Mouse (Mus musculus) G1E (cell line): ENCODE measurements around the gene Wfdc2. TPM values are rescaled to one million over a fixed set of nuclear protein-coding genes. Genes with fewer than 3 reads are reported as not detected.

ENCODE experiments used
- ATAC-seq: 2 replicates; pipeline ENCODE4 v1.8.0; 2016; ENCODE audit warnings: mild to moderate bottlenecking; ENCODE audit not compliant: insufficient number of reproducible peaks, poor library complexity, low FRiP score, severe bottlenecking; ENCODE audit errors: extremely low read depth
- DNase-seq: peaks from one replicate; pipeline ENCODE4 v3.0.0; 2012; ENCODE audit warnings: low spot score
- H3K27me3 ChIP-seq: 2 replicates; pipeline ENCODE4 v1.6.1; 2012; ENCODE audit warnings: mild to moderate bottlenecking, low read length, inconsistent platforms; ENCODE audit not compliant: insufficient read depth
- H3K36me3 ChIP-seq: replicated peaks from 2 replicates; pipeline ENCODE3; 2012; ENCODE audit warnings: mild to moderate bottlenecking, inconsistent platforms
- H3K4me1 ChIP-seq: 2 replicates; pipeline ENCODE4 v1.6.1; 2012; ENCODE audit warnings: low read depth, low read length, inconsistent platforms, mixed read lengths; ENCODE audit not compliant: insufficient read depth
- H3K4me3 ChIP-seq: 2 replicates; pipeline ENCODE4 v1.5.1; 2012; ENCODE audit warnings: low read depth, mild to moderate bottlenecking, inconsistent platforms, low read length, moderate library complexity, mixed read lengths
- H3K9me3 ChIP-seq: replicated peaks from 2 replicates; pipeline ENCODE4 v1.6.1; 2012; ENCODE audit warnings: inconsistent platforms
- CTCF ChIP-seq: IDR thresholded peaks from 2 replicates; pipeline ENCODE4 v1.5.1; 2012; ENCODE audit warnings: low read depth, low read length, inconsistent platforms, mixed read lengths
- GATA1 ChIP-seq: IDR thresholded peaks from 2 replicates; pipeline ENCODE4 v1.6.1; 2012; ENCODE audit warnings: borderline replicate concordance, low read length, inconsistent platforms, mixed read lengths
- GATA2 ChIP-seq: IDR thresholded peaks from 2 replicates; pipeline ENCODE4 v1.6.1; 2012; ENCODE audit warnings: low read depth, low read length, inconsistent platforms, borderline replicate concordance
- POLR2AphosphoS5 ChIP-seq: IDR thresholded peaks from 2 replicates; pipeline ENCODE4 v1.6.1; 2012; ENCODE audit warnings: low read depth, low read length, inconsistent platforms; ENCODE audit not compliant: insufficient replicate concordance
- TAL1 ChIP-seq: conservative IDR thresholded peaks from 2 replicates; pipeline ENCODE4 v1.6.1; 2012; ENCODE audit warnings: low read depth, low read length, inconsistent platforms, mixed read lengths
- polyA plus RNA-seq: library from polyadenylated mRNA; stranded (reverse); fragments of >175 nt; gene quantifications from 2 replicates; pipeline ENCODE4 v1.2.3, GENCODE M21; 2012
- total RNA-seq, 2 experiments: library from RNA; stranded (forward) in 1 of 2; stranded (reverse) in 1 of 2; fragments of 200-1000 nt in 1 of 2; fragments of >200 nt in 1 of 2; fragmentation: Nextera tagmentation in 1 of 2; gene quantifications; 2 replicates each; pipeline ENCODE4 v1.2.3; 2014 to 2017

Wfdc2 gene
- total and polyA plus RNA-seq, 3 experiments: not detected

DNA sequence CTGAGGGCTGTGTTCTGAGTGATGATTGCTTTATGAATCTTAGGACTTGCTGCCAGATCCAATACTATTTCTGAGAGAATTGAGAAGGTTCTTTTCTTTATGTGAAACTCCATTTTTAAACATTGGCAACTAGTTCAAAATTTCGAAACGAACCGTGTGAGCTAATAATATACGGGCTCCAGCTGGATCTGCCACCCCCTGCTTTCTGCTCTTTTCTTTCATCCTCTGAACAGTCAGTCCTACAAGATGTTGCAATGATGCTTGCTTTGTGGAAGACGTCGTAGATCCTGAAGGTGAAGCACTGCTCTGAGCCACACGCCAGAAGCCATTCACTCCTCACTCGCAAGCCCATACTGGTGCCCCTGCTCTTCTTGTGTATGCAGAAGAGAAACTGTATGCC is 3.8 kb upstream of the Wfdc2 start:
- DNase-seq (no peak), ATAC-seq (no peak)
- TF ChIP-seq CTCF (no peak), GATA1 (no peak), GATA2 (no peak), TAL1 (no peak), POLR2AphosphoS5 (no peak)
- no peaks in the 10 kb centered on the region for H3K9me3 ChIP-seq
- peaks cover 11% of the 10 kb centered on the region for H3K27me3 ChIP-seq
- no peaks in the 10 kb centered on the region for H3K36me3 ChIP-seq
- H3K4me3 ChIP-seq: no peak overlapping the region
- H3K4me1 ChIP-seq: no peaks in the 10 kb centered on the region

DNA sequence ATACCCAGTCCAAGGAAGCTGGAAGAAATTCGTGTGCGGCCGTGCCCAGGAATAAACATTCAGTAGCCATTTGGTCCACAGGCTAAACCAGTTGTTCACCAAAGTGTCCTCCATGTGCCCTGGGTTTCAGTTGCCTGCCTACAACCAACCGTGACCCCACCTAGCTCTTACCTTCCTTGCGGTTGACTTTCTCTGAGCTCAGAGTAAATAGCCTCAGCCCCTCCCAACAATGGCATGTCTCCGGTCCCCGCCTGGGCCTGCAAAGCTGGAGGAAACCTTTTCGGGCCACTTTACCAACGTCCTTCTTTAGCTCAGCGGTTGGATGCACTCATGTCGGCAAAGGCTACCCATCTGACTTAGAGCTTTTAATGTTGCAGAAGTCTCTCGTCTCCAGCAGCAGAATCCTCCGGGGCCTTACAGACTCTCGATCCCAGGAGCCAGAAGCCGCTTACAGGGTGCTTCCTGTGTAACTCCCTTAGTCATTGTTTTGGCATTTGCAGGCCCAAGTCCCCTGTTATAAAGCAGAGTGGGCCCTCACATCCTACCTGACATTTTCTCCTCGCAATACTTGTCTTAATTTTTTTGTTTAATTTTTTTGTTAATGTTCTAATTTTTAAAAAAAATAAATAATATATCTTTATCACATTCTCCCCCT is 3.1 kb upstream of the Wfdc2 start:
- H3K27me3 ChIP-seq: peaks cover 15% of the 10 kb centered on the region
- no peaks in the 10 kb centered on the region for H3K9me3 ChIP-seq
- no peak for TF ChIP-seq GATA1
- no peak for TF ChIP-seq POLR2AphosphoS5
- TF ChIP-seq TAL1: no peak
- no peak for TF ChIP-seq GATA2
- no peak for TF ChIP-seq CTCF
- H3K4me1 ChIP-seq: no peaks in the 10 kb centered on the region
- no peak for ATAC-seq
- H3K36me3 ChIP-seq: no peaks in the 10 kb centered on the region
- DNase-seq: no peak
- H3K4me3 ChIP-seq: no peak overlapping the region

DNA sequence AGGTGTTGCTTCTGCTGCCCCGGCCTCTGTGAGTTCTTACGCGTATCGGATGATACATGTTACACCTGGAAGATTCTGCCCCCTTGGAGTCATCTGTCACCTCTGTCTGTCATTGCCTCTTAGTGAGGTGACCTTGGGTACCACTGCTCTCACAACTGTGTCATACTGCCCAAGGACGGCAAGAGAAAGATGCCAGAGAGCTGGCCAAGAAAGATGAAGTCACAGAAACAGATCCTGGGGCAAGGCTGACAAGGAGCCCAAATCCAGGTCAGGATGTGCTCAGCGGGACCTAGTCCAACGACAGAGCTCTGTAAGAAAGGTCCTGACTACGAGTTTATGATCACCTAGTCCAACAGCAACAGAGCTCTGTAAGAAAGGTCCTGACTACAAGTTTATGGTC is 2.1 kb upstream of the Wfdc2 start:
- ATAC-seq (no peak), DNase-seq (no peak)
- Histone ChIP-seq H3K4me3 (no peak overlapping the region), H3K4me1 (no peaks in the 10 kb centered on the region), H3K27me3 (peaks cover 15% of the 10 kb centered on the region), H3K9me3 (no peaks in the 10 kb centered on the region), H3K36me3 (no peaks in the 10 kb centered on the region)
- TF ChIP-seq TAL1 (no peak), POLR2AphosphoS5 (no peak), GATA1 (no peak), CTCF (no peak), GATA2 (no peak)

DNA sequence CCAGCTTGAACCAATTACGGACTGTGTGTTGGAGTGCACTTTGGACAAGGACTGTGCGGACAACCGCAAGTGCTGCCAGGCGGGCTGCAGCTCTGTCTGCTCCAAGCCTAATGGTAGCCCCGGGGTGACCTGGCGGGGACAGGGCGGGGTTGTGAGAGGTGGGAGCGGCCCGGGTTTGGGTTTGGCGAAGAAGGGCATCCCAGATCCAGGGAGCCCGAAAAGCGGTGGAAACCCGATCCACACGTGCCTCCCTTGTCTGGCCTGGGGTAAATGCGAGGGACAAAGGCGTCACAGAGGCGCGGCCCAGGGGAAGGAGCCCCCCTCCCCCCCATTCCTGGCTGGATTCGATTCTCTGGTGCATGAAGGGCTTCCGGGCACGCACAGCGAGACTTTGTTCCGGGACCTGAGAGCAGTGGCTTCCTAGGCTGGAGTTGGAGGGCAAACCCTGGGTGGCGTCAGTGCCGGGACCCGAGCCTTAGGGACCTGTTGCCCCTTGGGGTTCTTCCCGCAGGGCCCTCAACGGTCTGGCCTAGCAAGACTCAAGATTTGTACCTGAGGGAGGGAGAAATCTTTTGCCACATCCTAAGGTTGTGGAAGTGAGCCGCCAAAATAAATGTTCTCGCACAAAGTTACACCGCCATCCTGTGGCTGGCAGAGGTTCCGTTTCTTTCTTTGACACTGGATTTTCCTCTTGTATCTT is 1.3 kb downstream of the Wfdc2 start:
- ATAC-seq (no peak), DNase-seq (no peak)
- no peaks in the 10 kb centered on the region for H3K4me1 ChIP-seq
- H3K4me3 ChIP-seq: no peak overlapping the region
- no peaks in the 10 kb centered on the region for H3K9me3 ChIP-seq
- peaks cover 15% of the 10 kb centered on the region for H3K27me3 ChIP-seq
- no peaks in the 10 kb centered on the region for H3K36me3 ChIP-seq
- TF ChIP-seq GATA2: no peak
- TF ChIP-seq TAL1: no peak
- TF ChIP-seq POLR2AphosphoS5: no peak
- no peak for TF ChIP-seq CTCF

DNA sequence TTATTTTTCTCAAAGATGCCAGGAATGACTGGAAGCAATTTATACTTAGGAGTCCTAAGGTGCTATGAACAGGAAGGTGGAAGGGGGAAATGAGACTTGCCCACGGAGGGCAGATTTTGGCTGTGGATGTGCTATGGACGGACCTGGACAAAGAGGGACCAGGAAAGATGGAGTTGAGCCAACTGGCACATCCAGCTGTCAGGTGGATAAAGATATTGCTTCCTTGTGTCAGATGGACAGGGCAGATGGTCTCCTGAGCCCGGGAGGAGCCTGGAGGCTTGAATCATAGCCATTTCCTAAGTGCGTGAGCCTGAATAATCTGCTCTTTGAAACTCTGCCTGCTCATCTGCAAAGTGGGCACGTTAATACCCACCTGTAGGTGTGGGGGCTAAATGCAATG is 2.1 kb downstream of the Wfdc2 start:
- H3K36me3 ChIP-seq: no peaks in the 10 kb centered on the region
- peaks cover 15% of the 10 kb centered on the region for H3K27me3 ChIP-seq
- ATAC-seq: no peak
- TF ChIP-seq POLR2AphosphoS5 (no peak), TAL1 (no peak), GATA1 (no peak), GATA2 (no peak), CTCF (no peak)
- H3K4me3 ChIP-seq: no peak overlapping the region
- DNase-seq: no peak
- H3K4me1 ChIP-seq: no peaks in the 10 kb centered on the region
- no peaks in the 10 kb centered on the region for H3K9me3 ChIP-seq

DNA sequence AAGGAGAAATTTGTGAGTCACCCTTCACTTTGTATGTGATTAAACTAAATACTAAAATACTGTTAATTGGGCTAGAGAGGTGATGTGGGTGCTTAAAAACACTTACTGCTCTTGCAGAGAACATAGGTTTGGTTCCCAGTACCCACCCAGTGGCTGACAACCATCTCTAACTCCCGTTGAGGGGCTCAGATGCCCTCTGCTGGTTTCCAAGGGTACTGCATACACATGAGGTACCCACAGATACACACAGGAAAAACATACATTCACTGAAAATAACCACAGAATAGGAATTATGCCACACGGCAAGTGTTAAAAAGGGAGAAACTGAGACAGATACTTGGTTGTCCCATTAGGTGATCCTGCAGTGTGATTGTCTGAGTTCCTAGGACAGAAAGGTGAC is 4.8 kb downstream of the Wfdc2 start:
- Histone ChIP-seq H3K9me3 (no peaks in the 10 kb centered on the region), H3K27me3 (peaks cover 15% of the 10 kb centered on the region)
- TF ChIP-seq CTCF (peak; percentile 31; the same call in 1 of the 2 replicates), GATA1 (no peak)

More for the DNA sequence above, 4.8 kb downstream of the Wfdc2 start:
- DNase-seq (no peak), ATAC-seq (no peak)
- H3K4me3 ChIP-seq: no peak overlapping the region
- H3K4me1 ChIP-seq: no peaks in the 10 kb centered on the region
- H3K36me3 ChIP-seq: no peaks in the 10 kb centered on the region
